Mouse (Mus musculus): ENCODE measurements at regions not wholly inside any gene's neighbourhood (a gene's known extent, or its start where the extent isn't known, plus 50 kb on each side); places are given as distances from the start of the nearest gene placed in this dataset.

DNA sequence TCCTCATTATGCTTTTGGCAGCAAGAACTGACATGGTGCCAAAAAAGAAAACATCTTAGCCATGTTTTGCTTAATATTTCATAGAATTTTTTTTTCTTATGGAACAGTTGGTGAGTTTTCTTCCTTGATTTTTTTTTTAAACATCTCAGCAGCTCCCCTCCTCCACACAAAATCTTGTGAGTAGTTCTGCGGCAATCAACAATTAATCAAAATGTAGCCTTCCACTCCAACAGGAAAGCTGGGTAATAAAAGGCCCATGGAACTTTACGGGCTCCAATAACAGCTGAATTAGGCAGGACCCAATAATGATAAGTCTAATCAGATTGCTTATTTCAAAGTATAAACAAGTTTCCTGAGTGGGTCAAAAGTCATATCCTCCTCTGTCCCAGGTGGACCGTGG, 324.7 kb downstream of the Epha4 start:
- TF ChIP-seq CTCF (conservative IDR thresholded peaks at IDR 0.05 in 1 of 2, IDR thresholded peaks at IDR 0.05 in 1 of 2; ENCODE audit: low read depth in 2 of 2, low read length in 2 of 2): no peak
- TF ChIP-seq TBP (conservative IDR thresholded peaks at IDR 0.05; ENCODE audit: low read depth, low read length): no peak
- TF ChIP-seq GABPA (IDR thresholded peaks at IDR 0.05; ENCODE audit: insufficient replicate concordance, low read depth, low read length): no peak
- no peak for TF ChIP-seq MAZ (IDR thresholded peaks at IDR 0.05; ENCODE audit: low read depth, low read length)
- TF ChIP-seq SIN3A (IDR thresholded peaks at IDR 0.05; ENCODE audit: low read length): no peak
- TF ChIP-seq SMC3 (IDR thresholded peaks at IDR 0.05; ENCODE audit: low read depth, low read length): no peak
- TF ChIP-seq POLR2A (IDR thresholded peaks at IDR 0.05; ENCODE audit: low read depth, low read length): no peak
- TF ChIP-seq USF2 (conservative IDR thresholded peaks at IDR 0.05; ENCODE audit: low read depth, low read length): no peak
- no peak for TF ChIP-seq NELFE (IDR thresholded peaks at IDR 0.05; ENCODE audit: low read depth, low read length)
- no peak for TF ChIP-seq CHD1 (IDR thresholded peaks at IDR 0.05; ENCODE audit: low read depth, low read length)
- no peak for TF ChIP-seq EP300 (IDR thresholded peaks at IDR 0.05; ENCODE audit: low read length)

Data from CH12.LX (cell line).